18 mouse cellular contexts compared by ENCODE assay signal in the genomic region with DNA sequence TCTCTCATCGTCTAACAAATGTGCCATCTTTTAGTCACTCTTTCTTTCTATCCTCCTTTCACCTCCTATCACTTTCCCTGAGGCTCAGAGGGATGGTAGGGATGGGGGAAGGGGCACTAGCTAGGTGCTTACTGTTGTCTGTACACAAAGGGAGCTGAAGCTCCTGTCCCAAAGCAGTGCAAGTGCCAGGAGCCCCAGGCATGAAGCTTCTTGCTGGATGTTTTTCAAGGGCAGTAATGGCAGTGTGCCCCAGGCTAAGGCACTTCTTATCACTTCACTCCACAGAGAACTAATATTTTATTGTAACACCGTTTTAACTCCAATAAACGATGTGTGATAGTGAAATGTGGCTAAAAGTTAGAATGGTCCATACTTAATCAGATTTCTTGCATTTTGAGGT.
DNase-seq lines count a peak whose midpoint lies in the region; ATAC-seq lines count a peak whose summit lies in the region.
"Had no signal": no experiment of that assay in that cellular context is flagged by ENCODE, and none has a peak within 500 bp of the region (broad histone marks: within the 10 kb centered on the region; RNA-seq: fewer than 3 reads in every experiment).

No protein-coding gene starts in this region.

- DNase-seq in adrenal gland, postnatal 14 days, result peak; percentile 5
- DNase-seq in adrenal gland, adult 18-20 months (ENCODE audit: low spot score in 2 of 2), result no peak
- peak; percentile 40 for DNase-seq in ovary, adult 18-20 months (ENCODE audit: low spot score)
- DNase-seq in ovary, postnatal 10 days (ENCODE audit: low spot score), result no peak
- peak; percentile 35 for DNase-seq in cerebellum, adult 8-10 months
- DNase-seq in cerebellum, postnatal 36 days, result peak; percentile 50 to 58
- DNase-seq in embryo, embryonic 9.5 days (ENCODE audit: extremely low spot score), result no peak
- DNase-seq: heart, postnatal 4 days; kidney, adult 2 months; kidney, postnatal 10 days; liver; lung, postnatal 36 days; right cerebral cortex, adult 18-20 months; right cerebral cortex, postnatal 4 days; thymus, adult 18-20 months; thymus, postnatal 36 days had no signal

- no peak for ATAC-seq in erythroblast, adult 5-6 weeks (replicated peaks; ENCODE audit: low FRiP score, poor library complexity, severe bottlenecking)
- ATAC-seq: inflammation-experienced regulatory T-cells, adult 6 months had no signal

Comparison
In these comparisons a context has a peak if more than half of its experiments do, and no peak if none do; other contexts are left out.
1. DNase-seq: peak in adrenal gland, postnatal 14 days (single experiment), ovary, adult 18-20 months (single experiment), cerebellum, adult 8-10 months (single experiment) and cerebellum, postnatal 36 days (2 of 2); none in adrenal gland, adult 18-20 months (0 of 2), ovary, postnatal 10 days (single experiment) and embryo, embryonic 9.5 days (single experiment).